Mouse (Mus musculus): ENCODE measurements around the gene Prr5l. TPM values are rescaled to one million over a fixed set of nuclear protein-coding genes. Genes with fewer than 3 reads are reported as not detected.

Gene Prr5l
- polyA plus RNA-seq, 1 experiment: 9.2 TPM

GRCm38 (mm10) chr2:101831851-101832250, 51.0 kb downstream of the Prr5l start:
- no peaks in the 10 kb centered on the region for H3K4me1 ChIP-seq (replicated peaks; ENCODE audit: control insufficient read depth, insufficient read depth, low read length)
- TF ChIP-seq CTCF (IDR thresholded peaks at IDR 0.05; ENCODE audit: borderline replicate concordance, control insufficient read depth, extremely low read depth, insufficient read depth, low read length, poor library complexity) (no peak), POLR2A (IDR thresholded peaks at IDR 0.05; ENCODE audit: control insufficient read depth, extremely low read depth, insufficient read depth, low read length, poor library complexity) (no peak)
- no peak for DNase-seq
- H3K36me3 ChIP-seq (ENCODE audit: control insufficient read depth, insufficient read depth, low read length): no peaks in the 10 kb centered on the region
- no peaks in the 10 kb centered on the region for H3K27me3 ChIP-seq (ENCODE audit: control insufficient read depth, insufficient read depth, low read length)
- 96% methylated on average over 5 of the region's 5 CpGs for WGBS
- no peak overlapping the region for H3K27ac ChIP-seq (ENCODE audit: control insufficient read depth, insufficient read depth, low read length)
- H3K4me3 ChIP-seq (ENCODE audit: control insufficient read depth, insufficient read depth, low read length): no peak overlapping the region

GRCm38 (mm10) chr2:101830186-101830915, 52.5 kb downstream of the Prr5l start:
- no peaks in the 10 kb centered on the region for H3K27me3 ChIP-seq (ENCODE audit: control insufficient read depth, insufficient read depth, low read length)
- no peaks in the 10 kb centered on the region for H3K4me1 ChIP-seq (replicated peaks; ENCODE audit: control insufficient read depth, insufficient read depth, low read length)
- TF ChIP-seq POLR2A (IDR thresholded peaks at IDR 0.05; ENCODE audit: control insufficient read depth, extremely low read depth, insufficient read depth, low read length, poor library complexity): no peak
- TF ChIP-seq CTCF (IDR thresholded peaks at IDR 0.05; ENCODE audit: borderline replicate concordance, control insufficient read depth, extremely low read depth, insufficient read depth, low read length, poor library complexity): no peak
- 57% methylated on average over 9 of the region's 9 CpGs for WGBS
- DNase-seq: no peak
- no peak overlapping the region for H3K4me3 ChIP-seq (ENCODE audit: control insufficient read depth, insufficient read depth, low read length)
- no peak overlapping the region for H3K27ac ChIP-seq (ENCODE audit: control insufficient read depth, insufficient read depth, low read length)
- H3K36me3 ChIP-seq (ENCODE audit: control insufficient read depth, insufficient read depth, low read length): no peaks in the 10 kb centered on the region

GRCm38 (mm10) chr2:101829013-101829412, 53.8 kb downstream of the Prr5l start:
- H3K36me3 ChIP-seq (ENCODE audit: control insufficient read depth, insufficient read depth, low read length): no peaks in the 10 kb centered on the region
- WGBS: 38% methylated on average over 4 of the region's 4 CpGs
- no peaks in the 10 kb centered on the region for H3K27me3 ChIP-seq (ENCODE audit: control insufficient read depth, insufficient read depth, low read length)
- no peak for DNase-seq
- TF ChIP-seq CTCF (IDR thresholded peaks at IDR 0.05; ENCODE audit: borderline replicate concordance, control insufficient read depth, extremely low read depth, insufficient read depth, low read length, poor library complexity) (no peak), POLR2A (IDR thresholded peaks at IDR 0.05; ENCODE audit: control insufficient read depth, extremely low read depth, insufficient read depth, low read length, poor library complexity) (no peak)
- no peak overlapping the region for H3K27ac ChIP-seq (ENCODE audit: control insufficient read depth, insufficient read depth, low read length)
- no peaks in the 10 kb centered on the region for H3K4me1 ChIP-seq (replicated peaks; ENCODE audit: control insufficient read depth, insufficient read depth, low read length)
- no peak overlapping the region for H3K4me3 ChIP-seq (ENCODE audit: control insufficient read depth, insufficient read depth, low read length)

GRCm38 (mm10) chr2:101828057-101828643, 54.7 kb downstream of the Prr5l start:
- no peak for TF ChIP-seq POLR2A (IDR thresholded peaks at IDR 0.05; ENCODE audit: control insufficient read depth, extremely low read depth, insufficient read depth, low read length, poor library complexity)
- TF ChIP-seq CTCF (IDR thresholded peaks at IDR 0.05; ENCODE audit: borderline replicate concordance, control insufficient read depth, extremely low read depth, insufficient read depth, low read length, poor library complexity): no peak
- Histone ChIP-seq H3K27me3 (ENCODE audit: control insufficient read depth, insufficient read depth, low read length) (no peaks in the 10 kb centered on the region), H3K36me3 (ENCODE audit: control insufficient read depth, insufficient read depth, low read length) (no peaks in the 10 kb centered on the region), H3K4me1 (replicated peaks; ENCODE audit: control insufficient read depth, insufficient read depth, low read length) (no peaks in the 10 kb centered on the region), H3K4me3 (ENCODE audit: control insufficient read depth, insufficient read depth, low read length) (no peak overlapping the region), H3K27ac (ENCODE audit: control insufficient read depth, insufficient read depth, low read length) (no peak overlapping the region)
- no peak for DNase-seq
- 71% methylated on average over 5 of the region's 5 CpGs for WGBS

- TF ChIP-seq POLR2A (IDR thresholded peaks at IDR 0.05; ENCODE audit: control insufficient read depth, extremely low read depth, insufficient read depth, low read length, poor library complexity) (no peak), CTCF (IDR thresholded peaks at IDR 0.05; ENCODE audit: borderline replicate concordance, control insufficient read depth, extremely low read depth, insufficient read depth, low read length, poor library complexity) (no peak)
- H3K27ac ChIP-seq (ENCODE audit: control insufficient read depth, insufficient read depth, low read length): no peak overlapping the region
- 56% methylated on average over 5 of the region's 5 CpGs for WGBS
- no peak overlapping the region for H3K4me3 ChIP-seq (ENCODE audit: control insufficient read depth, insufficient read depth, low read length)
- no peaks in the 10 kb centered on the region for H3K4me1 ChIP-seq (replicated peaks; ENCODE audit: control insufficient read depth, insufficient read depth, low read length)
- H3K27me3 ChIP-seq (ENCODE audit: control insufficient read depth, insufficient read depth, low read length): no peaks in the 10 kb centered on the region
- H3K36me3 ChIP-seq (ENCODE audit: control insufficient read depth, insufficient read depth, low read length): no peaks in the 10 kb centered on the region
- no peak for DNase-seq
Observed at GRCm38 (mm10) chr2:101827626-101828025, 55.2 kb downstream of the Prr5l start.

- no peaks in the 10 kb centered on the region for H3K27me3 ChIP-seq (ENCODE audit: control insufficient read depth, insufficient read depth, low read length)
- no peak overlapping the region for H3K4me3 ChIP-seq (ENCODE audit: control insufficient read depth, insufficient read depth, low read length)
- WGBS: 88% methylated on average over 3 of the region's 3 CpGs
- TF ChIP-seq POLR2A (IDR thresholded peaks at IDR 0.05; ENCODE audit: control insufficient read depth, extremely low read depth, insufficient read depth, low read length, poor library complexity): no peak
- DNase-seq: no peak
- no peaks in the 10 kb centered on the region for H3K4me1 ChIP-seq (replicated peaks; ENCODE audit: control insufficient read depth, insufficient read depth, low read length)
- H3K36me3 ChIP-seq (ENCODE audit: control insufficient read depth, insufficient read depth, low read length): no peaks in the 10 kb centered on the region
- H3K27ac ChIP-seq (ENCODE audit: control insufficient read depth, insufficient read depth, low read length): no peak overlapping the region
Observed at GRCm38 (mm10) chr2:101826950-101827600, 55.8 kb downstream of the Prr5l start.

All from thymus, adult 2 months (tissue).